Mouse (Mus musculus) macrophage (primary cell): Measurements from ENCODE around the gene Gm13271. TPM values are rescaled to one million over a fixed set of nuclear protein-coding genes. Genes with fewer than 3 reads are reported as not detected.
"Not testable (repeated sequence)": the region's sequence is repeated elsewhere in the genome, so short reads cannot be mapped to it uniquely, and the experiment has no call there.

Source experiments
- H3K27ac ChIP-seq: fragments of 350-480 bp; formaldehyde crosslinking; 2 replicates; pipeline ENCODE4 v1.9.0; 2021
- H3K36me3 ChIP-seq: fragments of 350-480 bp; formaldehyde crosslinking; 2 replicates; pipeline ENCODE4 v1.9.0; 2021; ENCODE audit errors: inconsistent target
- H3K4me3 ChIP-seq: fragments of 350-480 bp; formaldehyde crosslinking; 2 replicates; pipeline ENCODE4 v1.9.0; 2021; ENCODE audit errors: inconsistent target
- H3K79me2 ChIP-seq: fragments of 350-480 bp; formaldehyde crosslinking; 2 replicates; pipeline ENCODE4 v1.9.0; 2021; ENCODE audit errors: inconsistent target
- WGBS: methylation state at CpG from one replicate; pipeline ENCODE4 v1.1.7; 2026; ENCODE audit warnings: inconsistent platforms; ENCODE audit not compliant: missing documents; 5-methylcytosine and 5-hydroxymethylcytosine counted together
- polyA plus RNA-seq: library from polyadenylated mRNA; stranded (reverse); fragments of 250-400 nt; gene quantifications from 3 replicates; pipeline ENCODE4 v1.2.4, GENCODE M21; 2018; ENCODE audit warnings: inconsistent platforms

Gm13271 gene
- polyA plus RNA-seq, 1 experiment from 2014 or later: not detected

DNA sequence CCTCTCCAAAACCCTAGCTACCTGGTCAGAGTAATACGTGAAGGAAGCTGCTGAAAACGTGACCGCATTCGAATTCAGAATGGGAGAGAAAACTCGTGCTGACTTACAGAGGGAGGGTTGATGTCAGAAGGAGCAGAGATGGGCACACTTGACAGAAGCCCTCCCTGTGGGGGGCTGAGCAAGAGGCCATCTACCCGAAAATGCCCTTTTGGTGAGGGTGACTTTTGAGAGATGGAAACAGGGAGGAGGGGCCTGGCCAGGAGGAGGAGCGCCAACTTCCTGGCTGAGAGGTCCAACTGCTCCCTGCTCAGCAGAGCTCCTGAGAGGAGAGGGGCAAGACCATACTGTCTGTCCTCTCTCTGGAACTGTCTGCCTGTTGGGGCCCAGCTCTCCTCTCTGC is 27.2 kb downstream of the Gm13271 start, which contains the start of gene Ifnz:
Gene Ifnz (plus strand): TSS at position 301 of the 400 bp plus-strand sequence.
- not testable (repeated sequence) for H3K36me3 ChIP-seq, H3K79me2 ChIP-seq
- Histone ChIP-seq H3K27ac (0 out of 2 replicates have a peak within 1 kb of the TSS, but pooled peaks have one; percentile 33), H3K4me3 (peak within 1 kb of the TSS; percentile 12; the same call in 1 of the 2 replicates)
- WGBS: no CpG with 5 or more reads among the region's 7 CpGs

DNA sequence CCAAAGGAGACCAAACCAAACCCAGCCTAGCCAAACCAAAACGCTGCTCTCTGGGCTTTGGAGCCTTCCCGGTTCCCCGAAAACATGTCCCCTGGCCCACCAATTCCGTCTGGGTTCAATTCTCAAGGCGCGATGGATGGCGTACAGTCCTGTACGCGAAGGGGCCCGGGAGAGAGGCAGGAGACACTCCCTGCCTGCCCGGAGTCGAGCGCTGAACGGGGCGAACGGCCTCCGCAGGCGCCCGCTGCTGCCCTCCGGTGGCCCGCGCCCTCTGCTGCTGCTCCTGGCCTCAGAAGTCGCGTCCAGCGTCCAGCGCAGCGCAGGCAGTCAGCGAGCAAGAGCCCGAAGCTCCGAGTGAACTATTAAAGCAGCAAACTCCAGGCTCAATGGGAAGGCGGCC is 27.7 kb downstream of the Gm13271 start:
- Histone ChIP-seq H3K27ac (0 out of 2 replicates have a peak overlapping the region, but pooled peaks have one; percentile 33), H3K4me3 (peak overlapping the region; percentile 12; the same call in 1 of the 2 replicates)
- not testable (repeated sequence) for H3K79me2 ChIP-seq, H3K36me3 ChIP-seq
- no CpG with 5 or more reads among the region's 31 CpGs for WGBS

DNA sequence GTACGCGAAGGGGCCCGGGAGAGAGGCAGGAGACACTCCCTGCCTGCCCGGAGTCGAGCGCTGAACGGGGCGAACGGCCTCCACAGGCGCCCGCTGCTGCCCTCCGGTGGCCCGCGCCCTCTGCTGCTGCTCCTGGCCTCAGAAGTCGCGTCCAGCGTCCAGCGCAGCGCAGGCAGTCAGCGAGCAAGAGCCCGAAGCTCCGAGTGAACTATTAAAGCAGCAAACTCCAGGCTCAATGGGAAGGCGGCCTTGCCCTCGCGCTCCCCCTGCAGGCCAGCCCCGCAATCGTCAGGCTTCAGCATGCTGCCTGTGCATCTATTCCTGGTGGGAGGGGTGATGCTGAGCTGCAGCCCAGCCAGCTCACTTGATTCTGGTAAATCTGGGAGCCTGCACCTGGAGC is 30.7 kb downstream of the Gm13271 start, which contains the start of gene Gm13276:
Gene Gm13276 (plus strand): TSS at position 301 of the 400 bp plus-strand sequence.
- not testable (repeated sequence) for H3K4me3 ChIP-seq, H3K36me3 ChIP-seq, H3K27ac ChIP-seq, H3K79me2 ChIP-seq
- no CpG with 5 or more reads among the region's 27 CpGs for WGBS

DNA sequence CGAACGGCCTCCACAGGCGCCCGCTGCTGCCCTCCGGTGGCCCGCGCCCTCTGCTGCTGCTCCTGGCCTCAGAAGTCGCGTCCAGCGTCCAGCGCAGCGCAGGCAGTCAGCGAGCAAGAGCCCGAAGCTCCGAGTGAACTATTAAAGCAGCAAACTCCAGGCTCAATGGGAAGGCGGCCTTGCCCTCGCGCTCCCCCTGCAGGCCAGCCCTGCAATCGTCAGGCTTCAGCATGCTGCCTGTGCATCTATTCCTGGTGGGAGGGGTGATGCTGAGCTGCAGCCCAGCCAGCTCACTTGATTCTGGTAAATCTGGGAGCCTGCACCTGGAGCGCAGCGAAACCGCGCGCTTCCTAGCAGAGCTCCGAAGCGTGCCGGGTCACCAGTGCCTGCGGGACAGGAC is 33.7 kb downstream of the Gm13271 start, which contains the start of gene Gm13277:
Gene Gm13277 (plus strand): TSS at position 231 of the 400 bp plus-strand sequence.
- WGBS: no CpG with 5 or more reads among the region's 28 CpGs
- not testable (repeated sequence) for H3K36me3 ChIP-seq, H3K79me2 ChIP-seq, H3K4me3 ChIP-seq, H3K27ac ChIP-seq

DNA sequence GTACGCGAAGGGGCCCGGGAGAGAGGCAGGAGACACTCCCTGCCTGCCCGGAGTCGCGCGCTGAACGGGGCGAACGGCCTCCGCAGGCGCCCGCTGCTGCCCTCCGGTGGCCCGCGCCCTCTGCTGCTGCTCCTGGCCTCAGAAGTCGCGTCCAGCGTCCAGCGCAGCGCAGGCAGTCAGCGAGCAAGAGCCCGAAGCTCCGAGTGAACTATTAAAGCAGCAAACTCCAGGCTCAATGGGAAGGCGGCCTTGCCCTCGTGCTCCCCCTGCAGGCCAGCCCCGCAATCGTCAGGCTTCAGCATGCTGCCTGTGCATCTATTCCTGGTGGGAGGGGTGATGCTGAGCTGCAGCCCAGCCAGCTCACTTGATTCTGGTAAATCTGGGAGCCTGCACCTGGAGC is 36.6 kb downstream of the Gm13271 start, which contains the start of gene Gm13278:
Gene Gm13278 (plus strand): TSS at position 301 of the 400 bp plus-strand sequence.
- H3K36me3 ChIP-seq, H3K79me2 ChIP-seq, H3K27ac ChIP-seq, H3K4me3 ChIP-seq: not testable (repeated sequence)
- no CpG with 5 or more reads among the region's 28 CpGs for WGBS

DNA sequence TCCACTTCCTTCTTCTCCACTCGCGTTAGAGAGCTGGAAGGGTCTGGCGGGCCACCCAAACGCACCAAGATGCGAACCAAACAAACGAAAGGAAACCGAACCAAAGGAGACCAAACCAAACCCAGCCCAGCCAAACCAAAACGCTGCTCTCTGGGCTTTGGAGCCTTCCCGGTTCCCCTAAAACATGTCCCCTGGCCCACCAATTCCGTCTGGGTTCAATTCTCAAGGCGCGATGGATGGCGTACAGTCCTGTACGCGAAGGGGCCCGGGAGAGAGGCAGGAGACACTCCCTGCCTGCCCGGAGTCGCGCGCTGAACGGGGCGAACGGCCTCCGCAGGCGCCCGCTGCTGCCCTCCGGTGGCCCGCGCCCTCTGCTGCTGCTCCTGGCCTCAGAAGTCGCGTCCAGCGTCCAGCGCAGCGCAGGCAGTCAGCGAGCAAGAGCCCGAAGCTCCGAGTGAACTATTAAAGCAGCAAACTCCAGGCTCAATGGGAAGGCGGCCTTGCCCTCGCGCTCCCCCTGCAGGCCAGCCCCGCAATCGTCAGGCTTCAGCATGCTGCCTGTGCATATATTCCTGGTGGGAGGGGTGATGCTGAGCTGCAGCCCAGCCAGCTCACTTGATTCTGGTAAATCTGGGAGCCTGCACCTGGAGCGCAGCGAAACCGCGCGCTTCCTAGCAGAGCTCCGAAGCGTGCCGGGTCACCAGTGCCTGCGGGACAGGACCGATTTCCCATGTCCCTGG is 39.4 kb downstream of the Gm13271 start, which contains the start of gene Gm13275:
Gene Gm13275 (plus strand): TSS at position 552 of the 740 bp plus-strand sequence.
- 0% methylated on average over 1 of the region's 52 CpGs for WGBS
- H3K4me3 ChIP-seq, H3K27ac ChIP-seq, H3K79me2 ChIP-seq, H3K36me3 ChIP-seq: not testable (repeated sequence)

DNA sequence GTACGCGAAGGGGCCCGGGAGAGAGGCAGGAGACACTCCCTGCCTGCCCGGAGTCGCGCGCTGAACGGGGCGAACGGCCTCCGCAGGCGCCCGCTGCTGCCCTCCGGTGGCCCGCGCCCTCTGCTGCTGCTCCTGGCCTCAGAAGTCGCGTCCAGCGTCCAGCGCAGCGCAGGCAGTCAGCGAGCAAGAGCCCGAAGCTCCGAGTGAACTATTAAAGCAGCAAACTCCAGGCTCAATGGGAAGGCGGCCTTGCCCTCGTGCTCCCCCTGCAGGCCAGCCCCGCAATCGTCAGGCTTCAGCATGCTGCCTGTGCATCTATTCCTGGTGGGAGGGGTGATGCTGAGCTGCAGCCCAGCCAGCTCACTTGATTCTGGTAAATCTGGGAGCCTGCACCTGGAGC is 42.4 kb downstream of the Gm13271 start, which contains the start of gene Gm13279:
Gene Gm13279 (plus strand): TSS at position 301 of the 400 bp plus-strand sequence.
- not testable (repeated sequence) for H3K79me2 ChIP-seq, H3K27ac ChIP-seq, H3K36me3 ChIP-seq, H3K4me3 ChIP-seq
- WGBS: no CpG with 5 or more reads among the region's 28 CpGs

DNA sequence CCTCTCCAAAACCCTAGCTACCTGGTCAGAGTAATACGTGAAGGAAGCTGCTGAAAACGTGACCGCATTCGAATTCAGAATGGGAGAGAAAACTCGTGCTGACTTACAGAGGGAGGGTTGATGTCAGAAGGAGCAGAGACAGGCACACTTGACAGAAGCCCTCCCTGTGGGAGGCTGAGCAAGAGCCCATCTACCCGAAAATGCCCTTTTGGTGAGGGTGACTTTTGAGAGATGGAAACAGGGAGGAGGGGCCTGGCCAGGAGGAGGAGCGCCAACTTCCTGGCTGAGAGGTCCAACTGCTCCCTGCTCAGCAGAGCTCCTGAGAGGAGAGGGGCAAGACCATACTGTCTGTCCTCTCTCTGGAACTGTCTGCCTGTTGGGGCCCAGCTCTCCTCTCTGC is 44.7 kb downstream of the Gm13271 start, which contains the start of gene Gm13285:
Gene Gm13285 (plus strand): TSS at position 301 of the 400 bp plus-strand sequence.
- H3K27ac ChIP-seq, H3K4me3 ChIP-seq, H3K79me2 ChIP-seq, H3K36me3 ChIP-seq: not testable (repeated sequence)
- no CpG with 5 or more reads among the region's 7 CpGs for WGBS

DNA sequence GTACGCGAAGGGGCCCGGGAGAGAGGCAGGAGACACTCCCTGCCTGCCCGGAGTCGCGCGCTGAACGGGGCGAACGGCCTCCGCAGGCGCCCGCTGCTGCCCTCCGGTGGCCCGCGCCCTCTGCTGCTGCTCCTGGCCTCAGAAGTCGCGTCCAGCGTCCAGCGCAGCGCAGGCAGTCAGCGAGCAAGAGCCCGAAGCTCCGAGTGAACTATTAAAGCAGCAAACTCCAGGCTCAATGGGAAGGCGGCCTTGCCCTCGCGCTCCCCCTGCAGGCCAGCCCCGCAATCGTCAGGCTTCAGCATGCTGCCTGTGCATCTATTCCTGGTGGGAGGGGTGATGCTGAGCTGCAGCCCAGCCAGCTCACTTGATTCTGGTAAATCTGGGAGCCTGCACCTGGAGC is 48.3 kb downstream of the Gm13271 start, which contains the start of gene Gm13287:
Gene Gm13287 (plus strand): TSS at position 301 of the 400 bp plus-strand sequence.
- H3K36me3 ChIP-seq, H3K27ac ChIP-seq, H3K4me3 ChIP-seq, H3K79me2 ChIP-seq: not testable (repeated sequence)
- no CpG with 5 or more reads among the region's 29 CpGs for WGBS

Other genes starting within 250 kb of the Gm13271 start
- 0.23 TPM in 1 of 3 replicates, not detected in the others for gene Ifnb1, start 232.1 kb upstream of the Gm13271 start, polyA plus RNA-seq
- not detected in 3 replicates for gene Ifna15, start 196.6 kb upstream of the Gm13271 start, polyA plus RNA-seq
- gene Ifna14, start 183.1 kb upstream of the Gm13271 start, polyA plus RNA-seq: not detected in 3 replicates
- gene Ifna9, start 162.5 kb upstream of the Gm13271 start, polyA plus RNA-seq: not detected in 3 replicates
- not detected in 3 replicates for gene Ifna12, start 151.5 kb upstream of the Gm13271 start, polyA plus RNA-seq
- gene C87499, start 120.5 kb upstream of the Gm13271 start, polyA plus RNA-seq: not detected in 3 replicates
- gene Ifna13, start 110.4 kb upstream of the Gm13271 start, polyA plus RNA-seq: not detected in 3 replicates
- gene Ifna16, start 77.9 kb upstream of the Gm13271 start, polyA plus RNA-seq: not detected in 3 replicates
- gene Ifna2, start 71.0 kb upstream of the Gm13271 start, polyA plus RNA-seq: not detected in 3 replicates
- gene Ifnab, start 63.5 kb upstream of the Gm13271 start, polyA plus RNA-seq: not detected in 3 replicates
- gene Gm26566, start 33.1 kb upstream of the Gm13271 start, polyA plus RNA-seq: 0.47 TPM in 1 of 3 replicates, not detected in the others
- gene Klhl9, start 32.4 kb upstream of the Gm13271 start, polyA plus RNA-seq: 50.3 to 101 TPM (median 75.4 TPM) in 3 replicates
- not detected in 3 replicates for gene Gm13283, start 5.3 kb downstream of the Gm13271 start, polyA plus RNA-seq
- not detected in 3 replicates for gene Gm13290, start 19.0 kb downstream of the Gm13271 start, polyA plus RNA-seq
- not detected in 3 replicates for gene Gm13289, start 22.1 kb downstream of the Gm13271 start, polyA plus RNA-seq
- gene Gm13272, start 25.0 kb downstream of the Gm13271 start, polyA plus RNA-seq: not detected in 3 replicates
- gene Ifnz, start 27.3 kb downstream of the Gm13271 start, polyA plus RNA-seq: not detected in 3 replicates
- not detected in 3 replicates for gene Gm13276, start 30.8 kb downstream of the Gm13271 start, polyA plus RNA-seq
- not detected in 3 replicates for gene Gm13277, start 33.8 kb downstream of the Gm13271 start, polyA plus RNA-seq
- gene Gm13278, start 36.7 kb downstream of the Gm13271 start, polyA plus RNA-seq: not detected in 3 replicates
- gene Gm13275, start 39.6 kb downstream of the Gm13271 start, polyA plus RNA-seq: not detected in 3 replicates
- not detected in 3 replicates for gene Gm13279, start 42.5 kb downstream of the Gm13271 start, polyA plus RNA-seq
- not detected in 3 replicates for gene Gm13285, start 44.8 kb downstream of the Gm13271 start, polyA plus RNA-seq
- not detected in 3 replicates for gene Gm13287, start 48.4 kb downstream of the Gm13271 start, polyA plus RNA-seq
- gene Gm13288, start 50.7 kb downstream of the Gm13271 start, polyA plus RNA-seq: not detected in 3 replicates
- not detected in 3 replicates for gene Ifna7, start 61.4 kb downstream of the Gm13271 start, polyA plus RNA-seq
- gene Ifna11, start 65.1 kb downstream of the Gm13271 start, polyA plus RNA-seq: not detected in 3 replicates
- gene Ifna6, start 72.5 kb downstream of the Gm13271 start, polyA plus RNA-seq: not detected in 3 replicates
- gene Ifna5, start 80.7 kb downstream of the Gm13271 start, polyA plus RNA-seq: not detected in 3 replicates
- not detected in 3 replicates for gene Ifna4, start 87.0 kb downstream of the Gm13271 start, polyA plus RNA-seq
- gene Ifna1, start 95.2 kb downstream of the Gm13271 start, polyA plus RNA-seq: not detected in 3 replicates
- not detected in 3 replicates for gene Ifne, start 125.3 kb downstream of the Gm13271 start, polyA plus RNA-seq